Mouse (Mus musculus) WW6 (cell line): ENCODE measurements around the gene Smarcc1.
"Not testable (repeated sequence)": the region's sequence is repeated elsewhere in the genome, so short reads cannot be mapped to it uniquely, and the experiment has no call there.

ENCODE experiments used
- DNase-seq: peaks from one replicate; pipeline ENCODE4 v3.0.0-alpha.2; 2013; ENCODE audit warnings: low read depth, low spot score

The Smarcc1 gene

DNA sequence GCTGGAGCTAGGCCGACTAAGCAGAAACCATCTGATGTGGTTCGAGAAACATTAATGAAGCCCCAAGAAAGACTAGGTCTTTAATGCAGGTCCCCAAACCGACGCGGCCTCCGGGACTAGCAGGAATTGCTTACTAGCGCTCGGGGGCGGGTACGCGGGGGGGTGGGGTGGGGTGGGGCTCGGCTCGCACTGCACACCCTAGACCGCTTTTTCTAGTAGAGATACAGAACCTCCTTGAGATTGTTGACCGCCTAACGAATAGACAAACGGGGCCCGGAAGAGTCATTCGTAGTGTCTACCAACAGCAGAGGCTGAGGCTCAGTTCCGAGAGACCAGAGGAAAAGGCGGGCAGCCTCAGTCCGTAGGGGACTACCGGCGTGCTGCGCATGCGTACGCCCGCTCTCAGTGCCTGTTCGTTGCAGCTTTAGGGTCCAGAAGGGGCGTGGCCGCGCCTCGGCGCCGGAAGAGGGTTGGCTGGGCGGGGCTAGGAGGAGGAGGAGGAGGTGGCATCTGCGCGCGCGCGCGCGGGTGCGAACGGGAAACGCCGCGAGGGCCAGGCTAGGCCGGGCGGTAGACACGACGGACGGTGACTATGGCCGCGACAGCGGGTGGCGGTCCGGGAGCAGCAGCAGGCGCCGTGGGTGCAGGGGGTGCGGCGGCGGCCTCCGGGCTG, 14.2 kb downstream of the Smarcc1 start:
- peak; percentile 99 for DNase-seq

DNA sequence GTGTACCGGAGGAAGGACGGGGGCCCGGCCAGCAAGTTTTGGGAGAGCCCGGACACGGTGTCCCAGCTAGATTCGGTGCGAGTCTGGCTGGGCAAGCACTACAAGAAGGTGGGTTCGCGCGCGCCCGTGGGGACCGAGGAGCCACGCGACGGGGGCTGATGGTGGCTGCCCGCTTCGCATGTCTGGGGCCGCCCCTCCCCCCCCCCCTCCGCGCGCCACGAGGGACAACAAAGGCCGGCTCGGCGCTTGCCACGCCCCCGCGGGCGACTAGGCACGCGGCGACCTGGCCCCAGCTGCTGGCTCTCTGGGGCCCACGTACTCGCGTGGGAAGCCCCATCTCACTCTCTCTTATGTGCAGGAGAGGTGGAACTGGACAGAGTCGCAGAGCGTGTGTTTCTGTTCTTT, 14.7 kb downstream of the Smarcc1 start:
- DNase-seq, result no peak

DNA sequence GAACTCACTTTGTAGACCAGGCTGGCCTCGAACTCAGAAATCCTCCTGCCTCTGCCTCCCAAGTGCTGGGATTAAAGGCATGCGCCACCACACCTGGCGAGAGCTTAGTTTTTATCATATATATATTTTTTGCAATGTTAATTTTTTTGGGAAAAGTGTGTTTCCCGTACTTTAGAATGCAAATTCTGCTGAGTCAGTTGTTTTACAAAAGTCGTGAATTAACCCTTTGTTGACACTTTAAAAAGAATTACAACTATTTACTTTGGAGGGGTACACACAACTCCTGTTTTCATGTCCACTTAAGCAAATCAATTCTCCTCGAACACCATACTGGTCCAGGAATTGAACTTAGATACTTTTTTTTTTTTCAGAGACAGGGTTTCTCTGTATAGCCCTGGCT, 15.4 kb downstream of the Smarcc1 start:
- DNase-seq, result no peak

DNA sequence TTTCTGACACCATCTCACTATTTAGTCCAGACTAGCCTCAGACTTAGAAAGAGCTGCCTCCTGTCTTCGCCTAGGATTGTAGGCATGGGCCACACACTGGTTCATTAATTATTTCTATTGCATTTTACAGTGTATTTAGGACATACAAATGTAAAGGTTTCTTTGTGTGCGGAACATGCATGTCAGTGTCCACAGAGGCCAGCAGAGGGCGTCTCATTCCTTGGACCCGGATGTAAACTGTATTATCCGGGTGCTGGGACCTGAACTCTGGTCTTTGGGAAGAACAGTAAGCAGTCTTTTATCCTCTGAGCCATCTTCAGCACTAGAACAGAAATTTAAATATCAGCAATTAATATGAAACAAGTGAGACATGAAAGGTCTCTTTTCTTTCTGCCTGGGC, 16.7 kb downstream of the Smarcc1 start:
- DNase-seq, result no peak

DNA sequence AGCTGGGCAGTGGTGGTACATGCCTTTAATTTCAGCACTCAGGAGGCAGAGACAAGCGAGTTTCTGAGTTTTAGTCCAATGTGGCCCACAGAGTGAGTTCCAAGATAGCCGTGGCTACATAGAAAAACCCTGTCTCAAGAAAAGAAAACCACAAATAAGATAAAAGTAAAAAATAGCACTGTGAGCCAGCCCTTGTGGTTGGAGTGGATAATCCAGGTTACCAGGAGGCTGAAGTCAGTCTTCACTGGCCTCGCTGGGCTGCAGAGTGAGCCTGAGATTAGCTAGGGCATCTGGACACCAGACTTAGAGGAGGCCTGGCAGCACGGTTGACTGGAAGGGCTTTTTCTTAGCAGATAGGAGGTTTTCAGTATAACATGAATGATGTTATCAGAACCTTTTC, 21.6 kb downstream of the Smarcc1 start:
- no peak for DNase-seq

DNA sequence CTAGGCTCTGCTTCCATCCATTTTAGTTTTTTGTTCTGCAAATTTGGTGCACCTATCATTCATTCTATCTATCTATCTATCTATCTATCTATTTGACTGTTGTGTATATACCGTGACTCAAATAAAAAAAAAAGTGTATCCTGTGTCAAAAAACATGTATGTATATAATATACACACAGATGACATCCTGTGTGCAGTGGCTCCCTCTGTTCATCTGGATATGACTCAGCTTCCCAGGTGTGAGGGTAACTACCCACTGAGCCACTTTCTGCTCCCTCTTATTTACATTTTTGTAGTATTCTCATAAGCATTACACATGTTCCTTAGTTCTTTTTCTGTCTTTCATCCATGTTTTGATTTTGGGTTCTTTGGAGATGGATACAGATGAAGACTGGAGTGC, 24.6 kb downstream of the Smarcc1 start:
- DNase-seq, result no peak

DNA sequence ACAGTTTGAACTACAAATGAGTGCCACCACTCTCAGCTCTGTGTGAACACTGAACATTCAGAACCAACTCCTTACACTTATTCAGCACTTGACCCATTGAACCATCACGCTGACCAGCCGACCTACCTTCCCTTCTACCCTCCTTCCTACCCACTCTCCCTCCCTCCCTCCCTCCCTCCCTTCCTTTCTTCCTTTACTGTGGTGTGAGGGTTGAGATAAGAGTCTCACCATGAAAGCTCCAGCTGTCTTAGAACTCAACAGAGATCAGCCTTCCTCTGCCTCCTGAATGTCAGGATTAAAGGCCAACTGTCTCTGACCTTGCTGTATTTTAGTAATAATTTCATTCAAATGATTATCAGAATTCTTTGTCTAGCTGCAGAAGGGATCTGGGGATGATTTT, 31.1 kb downstream of the Smarcc1 start:
- DNase-seq, result no peak

DNA sequence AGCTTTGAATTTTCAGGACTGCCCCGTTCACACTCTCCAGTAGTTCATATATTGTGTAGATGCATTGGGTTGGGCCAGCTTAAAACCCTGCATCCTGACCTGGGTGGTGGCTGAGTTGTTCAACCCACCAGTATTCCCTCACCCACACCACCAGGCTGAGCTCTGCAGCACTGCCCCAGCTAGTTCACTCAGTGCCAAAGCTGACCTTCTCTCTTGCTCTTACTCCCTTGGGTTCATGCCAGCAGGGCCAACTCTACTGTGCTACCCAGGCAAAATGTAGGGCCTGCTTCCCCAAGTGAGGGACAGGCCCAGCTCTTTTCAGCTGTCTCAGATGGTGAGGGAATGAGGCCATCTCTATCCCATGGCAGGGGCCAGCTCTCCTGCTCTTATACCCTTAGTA, 41.5 kb downstream of the Smarcc1 start:
- DNase-seq, result no peak

DNA sequence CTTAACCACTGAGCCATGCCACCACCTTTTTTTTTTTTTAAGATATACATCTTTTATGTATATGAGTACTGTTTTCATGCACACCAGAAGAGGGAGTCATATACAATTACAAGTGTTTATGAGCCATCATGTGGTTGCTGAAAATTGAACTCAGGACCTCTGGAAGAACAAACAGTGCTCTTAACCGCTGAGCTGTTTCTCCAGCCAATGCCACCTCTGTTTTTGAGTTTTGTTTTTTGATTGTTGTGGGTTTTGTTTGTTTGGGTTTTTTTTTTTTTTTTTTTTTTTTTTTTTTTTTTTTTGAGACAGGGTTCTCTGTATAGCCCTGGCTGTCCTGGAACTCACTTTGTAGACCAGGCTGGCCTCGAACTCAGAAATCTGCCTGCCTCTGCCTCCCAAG, 43.0 kb downstream of the Smarcc1 start:
- not testable (repeated sequence) for DNase-seq

DNA sequence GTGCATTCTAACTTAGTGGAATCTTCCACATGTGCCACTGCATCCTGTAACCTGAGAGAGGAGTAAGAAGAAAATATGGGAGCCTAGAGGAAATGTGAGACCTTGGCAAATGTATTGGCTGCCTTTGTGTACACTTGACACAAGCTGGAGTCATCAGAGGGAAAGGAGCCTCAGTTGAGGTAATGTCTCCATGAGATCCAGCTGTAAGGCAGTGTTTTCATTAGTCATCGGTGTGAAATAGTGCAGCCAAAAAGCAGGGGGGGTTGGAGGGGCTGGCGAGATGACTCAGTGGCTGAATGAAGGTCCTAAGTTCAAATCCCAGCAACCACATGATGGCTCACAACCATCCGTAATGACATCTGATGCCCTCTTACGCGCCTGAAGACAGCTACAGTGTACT, 44.9 kb downstream of the Smarcc1 start:
- no peak for DNase-seq

DNA sequence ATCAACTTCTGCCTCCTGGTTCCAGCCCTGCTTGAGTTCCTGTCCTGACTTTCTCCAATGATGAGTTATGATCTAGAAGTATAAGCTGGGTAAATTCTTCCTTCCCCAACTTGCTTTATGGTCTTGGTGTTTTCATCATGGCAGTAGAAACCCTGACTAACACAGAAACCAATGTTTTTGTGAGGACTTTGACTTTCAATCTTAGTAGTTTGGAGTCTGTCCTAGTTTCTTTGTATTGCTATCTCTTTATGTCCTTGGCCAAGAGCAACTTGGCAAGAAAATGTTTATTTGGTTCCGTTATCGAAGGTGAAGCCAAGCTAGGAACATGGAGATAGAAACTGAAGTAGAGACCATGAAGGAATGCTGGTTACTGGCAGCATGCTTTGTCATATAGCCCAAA, 45.6 kb downstream of the Smarcc1 start:
- DNase-seq, result no peak

DNA sequence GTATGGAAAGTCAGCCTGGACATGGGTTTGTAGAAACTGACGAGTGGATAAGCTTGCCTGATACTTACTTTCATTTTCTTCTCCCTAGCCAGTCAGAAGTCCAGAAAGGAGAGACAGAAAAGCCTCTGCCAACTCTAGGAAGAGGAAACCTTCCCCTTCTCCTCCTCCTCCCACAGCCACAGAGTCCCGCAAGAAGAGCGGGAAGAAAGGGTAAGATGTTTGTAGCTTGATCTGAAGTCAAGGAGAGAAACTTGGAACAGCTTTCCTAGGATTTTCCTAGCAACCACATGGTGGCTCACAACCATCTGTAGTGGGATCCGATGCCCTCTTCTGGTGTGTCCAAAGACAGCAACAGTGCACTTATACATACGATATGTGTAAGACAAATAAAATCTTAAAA, 53.4 kb downstream of the Smarcc1 start:
- no peak for DNase-seq

DNA sequence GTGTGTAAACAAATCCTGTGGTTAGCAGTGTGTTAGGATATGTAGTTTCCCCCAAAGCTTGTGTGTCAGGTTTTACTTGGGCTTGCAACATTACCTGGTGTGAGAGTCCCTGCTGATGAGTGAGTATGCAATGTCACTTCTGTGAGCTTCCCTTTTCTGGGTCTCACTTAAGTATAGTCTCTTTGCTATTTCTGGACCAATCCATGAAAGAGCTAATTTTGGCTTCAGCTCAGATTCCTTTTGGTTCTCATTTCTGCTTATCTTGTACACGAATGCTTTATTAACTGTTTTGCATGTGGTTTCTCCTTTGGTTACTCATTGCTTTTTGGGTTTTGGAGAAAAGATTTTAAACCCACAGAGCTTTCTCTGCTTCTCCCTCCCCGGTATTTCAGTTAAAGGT, 82.4 kb downstream of the Smarcc1 start:
- DNase-seq, result no peak

DNA sequence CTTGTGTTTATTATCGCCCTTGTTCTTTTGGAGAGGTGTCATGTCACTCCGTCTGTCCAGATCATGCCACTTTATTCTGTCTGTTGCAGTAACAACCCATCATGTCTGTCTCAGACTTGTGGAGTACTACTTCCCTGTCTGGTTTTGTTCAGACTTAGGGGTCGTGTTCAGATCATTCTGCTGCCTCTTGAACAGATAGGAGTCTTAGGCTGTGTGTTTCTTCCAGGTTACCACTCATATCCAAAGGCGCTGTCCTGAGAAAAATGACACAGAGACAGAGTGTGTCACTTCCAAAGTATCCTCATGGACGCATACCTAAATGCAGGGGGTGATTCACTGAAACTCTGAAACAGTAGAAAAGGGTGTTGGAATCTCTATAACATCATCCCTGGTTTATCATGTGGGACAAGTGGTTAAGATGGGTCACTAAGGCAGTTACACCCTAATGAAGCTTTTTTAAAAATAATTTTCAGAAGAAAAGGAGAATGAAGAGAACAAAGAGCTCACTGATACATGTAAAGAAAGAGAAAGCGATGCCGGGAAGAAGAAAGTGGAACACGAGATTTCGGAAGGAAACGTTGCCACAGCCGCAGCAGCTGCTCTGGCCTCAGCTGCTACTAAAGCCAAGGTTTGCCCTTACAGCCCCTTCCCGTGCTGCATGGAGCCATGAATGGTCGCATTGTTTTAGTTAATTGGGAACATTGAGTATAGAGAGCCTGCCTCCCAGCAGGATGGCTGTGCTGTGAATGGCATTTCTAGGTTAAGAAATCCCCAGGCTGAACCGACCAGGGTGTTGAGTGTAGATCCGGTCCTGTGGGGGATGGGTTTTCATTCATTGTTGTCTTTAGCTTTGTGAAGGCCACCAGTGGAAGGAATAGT, 88.3 kb downstream of the Smarcc1 start:
- peak; percentile 71 for DNase-seq

DNA sequence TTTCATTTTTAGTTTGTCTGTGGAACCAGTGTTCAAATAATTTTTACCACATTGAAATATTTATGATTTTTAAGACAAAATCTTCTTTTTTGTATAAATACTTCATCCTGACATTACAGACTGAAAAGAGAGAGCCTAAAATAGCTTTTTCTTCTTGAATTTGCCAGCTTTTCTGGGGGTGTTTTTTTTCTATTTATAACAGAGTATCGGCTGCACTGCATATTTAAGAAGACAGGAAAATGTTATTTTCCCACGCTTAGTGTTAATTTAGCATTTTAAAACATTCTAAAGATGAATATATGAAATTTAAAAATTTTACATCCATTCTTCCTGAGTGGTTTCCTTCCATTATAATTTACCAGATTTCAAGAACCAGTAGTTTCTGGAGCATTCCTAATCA, 88.9 kb downstream of the Smarcc1 start:
- no peak for DNase-seq

DNA sequence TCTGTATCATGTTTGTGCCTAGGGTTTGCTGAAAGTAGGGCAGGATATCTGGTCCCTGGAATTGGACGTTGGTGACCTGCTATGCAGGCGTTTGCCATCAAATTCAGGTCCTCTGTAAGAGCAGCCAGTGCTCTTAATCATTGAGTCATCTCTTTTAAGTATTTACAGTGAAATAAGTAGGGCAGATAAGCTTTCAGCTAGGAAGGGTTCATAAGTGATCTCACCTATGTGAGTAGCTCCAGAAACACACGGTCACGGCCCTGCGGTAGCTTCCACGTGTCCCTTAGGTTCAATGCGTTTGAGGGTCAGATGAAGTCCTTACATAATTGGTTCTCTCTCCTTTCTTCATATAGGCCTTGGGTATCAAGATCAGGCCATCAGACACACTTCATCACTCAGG, 90.8 kb downstream of the Smarcc1 start:
- no peak for DNase-seq

DNA sequence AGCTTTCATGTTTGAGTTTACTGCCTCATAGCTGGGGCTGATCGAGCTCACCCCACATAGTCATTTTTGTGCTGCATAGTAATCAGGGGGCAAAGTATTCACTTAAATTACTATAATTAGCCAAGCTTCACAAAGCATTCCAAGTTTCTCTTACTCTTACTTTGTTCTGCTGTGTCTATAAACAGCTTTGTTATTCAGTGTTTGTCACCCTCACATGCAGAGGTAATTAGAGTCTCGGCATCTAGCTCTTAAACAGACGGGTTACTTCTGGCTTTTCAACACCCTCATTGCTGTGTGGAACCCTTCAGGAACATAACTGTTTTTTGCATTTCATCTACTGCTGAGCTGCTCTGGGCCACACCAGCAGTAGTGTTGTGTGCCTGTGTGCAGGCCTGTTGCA, 91.5 kb downstream of the Smarcc1 start:
- no peak for DNase-seq

DNA sequence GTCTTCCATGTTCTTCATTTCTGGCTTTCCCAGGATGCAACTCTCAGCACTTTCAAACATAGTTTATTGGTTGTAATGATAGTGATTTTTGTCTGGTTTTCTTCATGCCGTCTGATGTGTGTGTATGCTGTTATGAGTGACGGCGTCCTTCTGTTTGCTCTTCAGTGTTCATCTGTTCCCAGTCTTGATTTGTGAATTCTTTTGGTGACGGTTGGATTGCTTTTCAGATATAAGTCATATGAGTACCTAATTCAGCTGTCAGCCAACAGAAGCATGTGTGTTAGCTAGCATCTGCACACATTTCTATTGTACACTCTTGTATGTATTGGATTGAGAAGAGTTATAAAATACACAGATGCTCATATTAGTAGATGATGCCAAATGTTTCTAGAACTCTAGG, 106.8 kb downstream of the Smarcc1 start:
- DNase-seq, result no peak

DNA sequence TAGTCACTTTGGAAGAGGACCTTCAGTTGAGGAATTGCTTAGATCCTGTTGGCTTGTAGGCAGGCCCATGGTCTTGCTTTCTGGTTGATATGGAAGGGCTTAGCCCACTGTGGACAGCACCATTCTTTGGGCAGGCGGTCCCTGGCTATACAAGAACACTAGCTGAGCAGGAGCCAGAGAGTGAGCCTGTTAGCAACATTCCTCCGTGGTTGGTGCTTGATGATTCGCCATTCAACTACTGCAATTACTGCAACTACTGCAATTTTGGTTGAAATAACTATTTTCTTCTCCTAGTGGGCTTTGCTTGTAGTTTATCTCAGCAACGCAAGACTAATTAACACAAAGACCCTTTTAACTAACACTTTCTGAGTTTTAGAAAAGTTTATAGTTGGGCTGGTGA, 108.7 kb downstream of the Smarcc1 start:
- no peak for DNase-seq

DNA sequence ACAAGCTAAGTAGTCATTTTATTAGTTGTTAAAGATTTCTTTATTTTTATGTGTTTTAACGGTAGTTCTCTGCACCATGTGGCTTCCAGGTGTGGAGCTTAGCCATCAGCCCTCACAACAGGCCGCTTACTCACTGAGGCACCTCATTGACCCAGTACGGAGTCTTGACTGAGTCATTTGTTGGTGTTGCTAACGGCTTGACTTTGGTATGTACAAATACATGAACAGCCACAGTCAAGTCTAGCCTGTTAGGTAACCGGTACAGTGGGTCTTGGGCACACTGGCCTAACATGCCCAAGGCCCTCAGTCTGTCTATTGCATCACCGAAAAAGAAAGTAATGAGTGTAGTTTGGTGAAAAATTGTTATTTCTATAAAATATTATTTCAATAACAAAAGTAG, 111.2 kb downstream of the Smarcc1 start:
- DNase-seq, result no peak

DNA sequence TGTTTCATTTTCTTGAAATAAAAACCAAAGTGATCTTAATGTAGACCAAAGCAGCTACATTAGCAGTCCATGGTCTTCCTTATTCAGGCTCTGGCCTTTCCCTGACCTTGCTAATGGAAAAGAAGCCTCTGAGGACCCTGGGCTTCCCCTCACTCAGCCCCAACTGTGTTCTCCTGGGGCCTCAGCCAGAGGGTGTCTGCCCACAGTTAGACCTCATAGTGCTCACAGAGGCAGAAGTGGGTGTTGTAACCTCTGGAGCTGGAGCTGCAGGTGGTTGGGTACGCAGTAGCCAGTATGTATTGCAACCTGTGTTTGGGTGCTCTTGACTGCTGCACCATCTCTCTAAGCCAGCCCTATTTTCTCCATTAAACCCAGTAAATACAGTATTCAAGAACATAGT, 111.6 kb downstream of the Smarcc1 start:
- no peak for DNase-seq

DNA sequence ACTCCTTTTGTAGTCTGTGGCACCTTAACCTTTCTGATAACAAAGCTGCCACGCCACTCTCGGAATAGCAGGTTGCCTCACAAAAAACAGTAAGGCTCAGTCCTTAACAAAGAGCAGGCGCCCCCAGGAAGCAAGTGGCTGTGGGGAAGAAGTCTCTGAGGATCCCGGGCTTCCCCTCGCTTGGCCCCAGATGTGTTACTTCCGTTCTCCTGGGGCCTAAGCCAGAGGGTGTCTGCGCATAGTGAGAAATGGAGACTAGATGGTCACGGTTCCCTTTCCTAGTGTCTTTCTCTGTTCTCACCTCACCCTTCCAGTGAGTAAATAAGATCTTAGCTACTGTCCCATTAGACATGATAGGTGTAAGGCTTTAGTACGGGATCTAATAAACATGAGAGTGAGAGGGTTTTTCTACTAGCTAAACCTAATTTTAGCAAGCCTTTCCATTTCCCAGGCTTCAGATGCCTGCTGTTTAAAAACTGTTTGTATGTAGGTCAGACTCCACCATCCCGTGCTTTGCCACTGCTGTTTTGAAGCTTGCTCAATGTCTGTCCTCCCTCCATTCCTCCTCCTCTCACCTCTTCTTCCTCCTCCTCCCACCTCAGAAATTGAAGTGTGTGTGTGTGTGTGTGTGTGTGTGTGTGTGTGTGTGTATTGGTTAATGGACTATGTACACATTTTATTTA, 112.2 kb downstream of the Smarcc1 start:
- no peak for DNase-seq
